Mouse (Mus musculus) thymus, adult 2 months (tissue): Measurements from ENCODE around the gene Mpo. TPM values are rescaled to one million over a fixed set of nuclear protein-coding genes. Genes with fewer than 3 reads are reported as not detected.

Experiments used
- DNase-seq: peaks from one replicate; pipeline ENCODE4 v3.0.0; 2021
- H3K27ac ChIP-seq: fragments of 200-500 bp; 2 replicates; pipeline ENCODE4 v1.5.1; 2012; ENCODE audit warnings: low read length, control low read depth; ENCODE audit not compliant: control insufficient read depth, insufficient read depth
- H3K27me3 ChIP-seq: fragments of 200-500 bp; 2 replicates; pipeline ENCODE4 v1.6.1; 2012; ENCODE audit warnings: mild to moderate bottlenecking, low read length, moderate library complexity, mixed read lengths; ENCODE audit not compliant: control insufficient read depth, insufficient read depth
- H3K36me3 ChIP-seq: fragments of 200-500 bp; 2 replicates; pipeline ENCODE4 v1.6.1; 2012; ENCODE audit warnings: mild to moderate bottlenecking, low read length, moderate library complexity; ENCODE audit not compliant: control insufficient read depth, insufficient read depth
- H3K4me1 ChIP-seq: fragments of 200-500 bp; replicated peaks from 2 replicates; pipeline ENCODE4 v1.6.1; 2012; ENCODE audit warnings: low read length; ENCODE audit not compliant: control insufficient read depth, insufficient read depth
- H3K4me3 ChIP-seq: fragments of 200-500 bp; 2 replicates; pipeline ENCODE4 v1.5.1; 2012; ENCODE audit warnings: mild to moderate bottlenecking, low read length, control low read depth, moderate library complexity; ENCODE audit not compliant: control insufficient read depth, insufficient read depth
- CTCF ChIP-seq: fragments of 200-500 bp; IDR thresholded peaks from 2 replicates; pipeline ENCODE4 v1.5.1; 2012; ENCODE audit warnings: mild to moderate bottlenecking, control low read depth, low read length, moderate library complexity, borderline replicate concordance; ENCODE audit not compliant: control insufficient read depth, poor library complexity, insufficient read depth; ENCODE audit errors: extremely low read depth
- POLR2A ChIP-seq: fragments of 200-500 bp; IDR thresholded peaks from 2 replicates; pipeline ENCODE4 v1.6.1; 2012; ENCODE audit warnings: mild to moderate bottlenecking, low read length, control low read depth, moderate library complexity; ENCODE audit not compliant: control insufficient read depth, poor library complexity, insufficient read depth; ENCODE audit errors: extremely low read depth
- WGBS: fragments of 180-500 bp; shearing (Covaris S2); methylation state at CpG from one replicate; pipeline ENCODE4 v1.1.7; 2018; 5-methylcytosine and 5-hydroxymethylcytosine counted together
- polyA plus RNA-seq: library from polyadenylated mRNA; depleted of rRNA; stranded (reverse); fragments of >200 nt; gene quantifications from 2 replicates; pipeline ENCODE4 v1.2.3, GENCODE M21; 2012

The Mpo gene
- polyA plus RNA-seq, 1 experiment, result 4.6 TPM

GRCm38 (mm10) chr11:87752307-87752706 is 41.1 kb upstream of the Mpo start:
- Histone ChIP-seq H3K4me3 (peak overlapping the region; percentile 61), H3K27me3 (no peaks in the 10 kb centered on the region), H3K36me3 (peaks cover 12% of the 10 kb centered on the region), H3K4me1 (peaks cover 38% of the 10 kb centered on the region), H3K27ac (peak overlapping the region; percentile 100)
- no peak for TF ChIP-seq CTCF
- TF ChIP-seq POLR2A, result no peak
- 44% methylated on average over 1 of the region's 1 CpGs for WGBS
- DNase-seq, result no peak

- Histone ChIP-seq H3K36me3 (peaks cover 22% of the 10 kb centered on the region), H3K4me1 (peaks cover 30% of the 10 kb centered on the region), H3K27me3 (no peaks in the 10 kb centered on the region), H3K4me3 (peak overlapping the region; percentile 77), H3K27ac (peak overlapping the region; percentile 100)
- 17% methylated on average over 8 of the region's 8 CpGs for WGBS
- no peak for TF ChIP-seq POLR2A
- no peak for TF ChIP-seq CTCF
- peak; percentile 45 for DNase-seq
Observed at GRCm38 (mm10) chr11:87753255-87753654, 40.1 kb upstream of the Mpo start.

GRCm38 (mm10) chr11:87753891-87754501 is 39.4 kb upstream of the Mpo start:
- peak; percentile 47 for DNase-seq
- Histone ChIP-seq H3K4me1 (peaks cover 30% of the 10 kb centered on the region), H3K4me3 (peak overlapping the region; percentile 77)

GRCm38 (mm10) chr11:87754603-87755002 is 38.8 kb upstream of the Mpo start:
- Histone ChIP-seq H3K36me3 (peaks cover 26% of the 10 kb centered on the region), H3K4me3 (peak overlapping the region; percentile 77), H3K27ac (peak overlapping the region; percentile 100), H3K27me3 (no peaks in the 10 kb centered on the region), H3K4me1 (peaks cover 29% of the 10 kb centered on the region)
- TF ChIP-seq CTCF (peak; percentile 29; the same call in 1 of the 2 replicates), POLR2A (peak; percentile 58)
- DNase-seq, result peak; percentile 96
- WGBS, result 2% methylated on average over 5 of the region's 5 CpGs

More at GRCm38 (mm10) chr11:87753891-87754501, 39.4 kb upstream of the Mpo start:
- H3K27ac ChIP-seq, result peak overlapping the region; percentile 100
- WGBS, result 14% methylated on average over 5 of the region's 5 CpGs
- no peaks in the 10 kb centered on the region for H3K27me3 ChIP-seq
- peaks cover 26% of the 10 kb centered on the region for H3K36me3 ChIP-seq
- no peak for TF ChIP-seq POLR2A
- TF ChIP-seq CTCF, result no peak

- Histone ChIP-seq H3K36me3 (peaks cover 26% of the 10 kb centered on the region), H3K4me1 (peaks cover 30% of the 10 kb centered on the region), H3K4me3 (peak overlapping the region; percentile 99), H3K27ac (peak overlapping the region; percentile 99), H3K27me3 (no peaks in the 10 kb centered on the region)
- TF ChIP-seq CTCF (peak; percentile 36; the same call in 1 of the 2 replicates), POLR2A (peak; percentile 97)
- peak; percentile 99 for DNase-seq
- WGBS, result 9% methylated on average over 17 of the region's 17 CpGs
Observed at GRCm38 (mm10) chr11:87755360-87756017, 37.9 kb upstream of the Mpo start.

GRCm38 (mm10) chr11:87756251-87756820 is 37.0 kb upstream of the Mpo start:
- TF ChIP-seq CTCF (no peak), POLR2A (0 out of 2 replicates have a peak, but pooled peaks have one; percentile 39)
- Histone ChIP-seq H3K36me3 (peaks cover 26% of the 10 kb centered on the region), H3K27ac (peak overlapping the region; percentile 99), H3K4me1 (peaks cover 38% of the 10 kb centered on the region), H3K27me3 (no peaks in the 10 kb centered on the region), H3K4me3 (peak overlapping the region; percentile 99)
- 2% methylated on average over 15 of the region's 15 CpGs for WGBS
- DNase-seq, result peak; percentile 85
